Mouse (Mus musculus) adrenal gland, postnatal 0 days (tissue): ENCODE measurements around the gene Lhx5. TPM values are rescaled to one million over a fixed set of nuclear protein-coding genes. Genes with fewer than 3 reads are reported as not detected.

Experiments
- polyA plus RNA-seq: library from polyadenylated mRNA; unstranded; fragments of >200 nt; fragmentation: Nextera tagmentation; extraction: Ambion mirVana; gene quantifications from 2 replicates; pipeline ENCODE4 v1.2.1, GENCODE M21; 2015

The Lhx5 gene
- polyA plus RNA-seq, result 0.04 TPM in 1 of 2 replicates, not detected in the other

GRCm38 (mm10) chr5:120431649-120432485, at the start of gene Lhx5:
Gene Lhx5 (plus strand): TSS chr5:120431699.

GRCm38 (mm10) chr5:120472770-120473169, 41.3 kb downstream of the Lhx5 start, which contains the start of gene Sdsl:
Gene Sdsl (minus strand): TSS chr5:120472810.

GRCm38 (mm10) chr5:120476296-120476695, 44.8 kb downstream of the Lhx5 start, which contains the start of gene Sds:
Gene Sds (plus strand): TSS chr5:120476526.

Other genes with a start within 250 kb of the Lhx5 start
- gene Sdsl, start 41.1 kb downstream of the Lhx5 start, polyA plus RNA-seq, result 41.0 and 90.2 TPM in 2 replicates
- 0.41 and 1.1 TPM in 2 replicates for gene Sds, start 44.8 kb downstream of the Lhx5 start, polyA plus RNA-seq
- 53.4 and 89.7 TPM in 2 replicates for gene Plbd2, start 71.9 kb downstream of the Lhx5 start, polyA plus RNA-seq
- gene Slc8b1, start 79.5 kb downstream of the Lhx5 start, polyA plus RNA-seq, result 12.7 and 17.2 TPM in 2 replicates
- 15.4 and 16.2 TPM in 2 replicates for gene Tpcn1, start 157.0 kb downstream of the Lhx5 start, polyA plus RNA-seq
- gene Iqcd, start 157.3 kb downstream of the Lhx5 start, polyA plus RNA-seq, result 0.79 TPM in 2 replicates
- 15.7 and 18.4 TPM in 2 replicates for gene Rita1, start 180.9 kb downstream of the Lhx5 start, polyA plus RNA-seq
- 20.4 and 25.8 TPM in 2 replicates for gene Ddx54, start 181.0 kb downstream of the Lhx5 start, polyA plus RNA-seq
- gene Cfap73, start 202.5 kb downstream of the Lhx5 start, polyA plus RNA-seq, result 0.32 and 0.44 TPM in 2 replicates
- 0.68 and 1.5 TPM in 2 replicates for gene Rasal1, start 217.1 kb downstream of the Lhx5 start, polyA plus RNA-seq